ENCODE assay signal across 8 mouse cellular contexts in the genomic region with DNA sequence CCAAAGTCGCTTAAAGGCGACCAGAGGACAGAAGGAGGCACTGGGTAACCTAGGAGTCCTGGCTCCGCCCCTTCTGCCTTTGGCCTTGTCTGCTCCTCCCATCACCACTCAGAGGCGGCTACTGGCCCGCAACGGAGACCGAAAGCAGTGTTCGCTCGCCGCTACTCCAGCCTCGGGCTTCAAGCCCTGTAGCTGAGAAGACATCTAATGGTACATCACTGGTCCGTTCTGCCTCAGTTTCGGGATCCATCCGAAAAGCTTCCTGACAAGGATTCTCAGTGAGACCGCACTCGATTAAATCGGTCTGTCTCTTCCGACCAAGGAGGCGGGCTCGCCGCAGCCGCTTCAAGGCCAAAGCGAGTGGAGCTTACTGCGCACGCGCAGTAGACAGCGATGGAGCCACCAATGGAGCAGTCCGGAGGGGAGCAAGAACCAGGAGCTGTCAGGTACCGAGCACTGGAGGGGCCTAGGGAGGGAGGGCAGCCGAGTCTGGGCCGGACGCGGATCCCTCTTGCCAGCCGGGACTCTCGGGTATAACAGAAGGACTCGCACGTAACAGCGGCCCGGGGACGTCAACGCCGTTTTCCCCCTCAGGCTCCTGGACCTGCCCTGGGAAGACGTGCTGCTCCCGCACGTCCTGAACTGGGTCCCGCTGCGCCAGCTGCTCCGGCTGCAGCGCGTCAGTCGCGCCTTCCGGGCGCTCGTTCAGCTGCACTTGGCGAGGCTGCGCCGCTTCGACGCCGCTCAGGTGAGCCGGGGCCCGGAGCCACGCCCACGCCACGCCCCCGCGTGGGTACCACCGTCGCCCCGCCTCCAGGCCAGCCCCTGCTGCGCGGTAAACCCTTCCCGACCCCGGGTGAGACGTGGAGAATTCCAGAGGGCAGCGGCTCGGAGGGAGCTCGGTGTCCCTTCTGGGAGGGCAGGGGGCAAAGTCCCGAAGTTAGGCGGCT. TPM values are rescaled to one million over a fixed set of nuclear protein-coding genes. Genes with fewer than 3 reads are reported as not detected.
DNase-seq lines count a peak whose midpoint lies in the region; ATAC-seq lines count a peak whose summit lies in the region.

A gene (plus strand): TSS at position 104 of the 950 bp plus-strand sequence.

- peak; percentile 84 to 86 for DNase-seq in CD8-positive naive resting alpha-beta T cell, adult 2 months (ENCODE audit: low read depth in 2 of 2, low spot score in 2 of 2)
- peak; percentile 92 for DNase-seq in c-Kit-positive CD71-negative TER-119-negative erythroid progenitor cells, embryonic 14.5 days (ENCODE audit: low read depth)
- peak; percentile 97 for DNase-seq in forebrain, embryonic 11.5 days (ENCODE audit: low spot score)
- DNase-seq in kidney, postnatal 36 days: peak; percentile 95
- peak; percentile 95 for DNase-seq in telencephalon, adult 2 months (ENCODE audit: low read depth, low spot score)

- H3K36me3 ChIP-seq in forebrain, embryonic 11.5 days (ENCODE audit: control insufficient read depth, insufficient read depth, low read length): peaks cover 2% of the 10 kb centered on the region; the same call in 1 of the 2 replicates
- peaks cover 12% of the 10 kb centered on the region; the same call in 1 of the 2 replicates for H3K36me3 ChIP-seq in heart, embryonic 16.5 days (ENCODE audit: control insufficient read depth, insufficient read depth)
- peaks cover 20% of the 10 kb centered on the region for H3K36me3 ChIP-seq in liver, embryonic 15.5 days (replicated peaks)
- H3K36me3 ChIP-seq in neural tube, embryonic 12.5 days: peaks cover 29% of the 10 kb centered on the region

- no peaks in the 10 kb centered on the region for H3K9me3 ChIP-seq in forebrain, embryonic 11.5 days (ENCODE audit: control insufficient read depth, low read length)
- H3K9me3 ChIP-seq in heart, embryonic 16.5 days (replicated peaks; ENCODE audit: control insufficient read depth, low read length): no peaks in the 10 kb centered on the region
- no peaks in the 10 kb centered on the region for H3K9me3 ChIP-seq in liver, embryonic 15.5 days (replicated peaks)
- no peaks in the 10 kb centered on the region for H3K9me3 ChIP-seq in neural tube, embryonic 12.5 days

- peak within 1 kb of the TSS; percentile 89 for H3K27ac ChIP-seq in forebrain, embryonic 11.5 days (ENCODE audit: low read depth, low read length)
- peak within 1 kb of the TSS; percentile 91 for H3K27ac ChIP-seq in heart, embryonic 16.5 days (ENCODE audit: low read length)
- peak within 1 kb of the TSS; percentile 91 for H3K27ac ChIP-seq in liver, embryonic 15.5 days (replicated peaks)
- H3K27ac ChIP-seq in neural tube, embryonic 12.5 days: peak within 1 kb of the TSS; percentile 83

- peak; percentile 85 for ATAC-seq in forebrain, embryonic 11.5 days (replicated peaks; ENCODE audit: low FRiP score)
- peak; percentile 88 for ATAC-seq in heart, embryonic 16.5 days (replicated peaks; ENCODE audit: extremely low read depth, insufficient read depth, low FRiP score)
- peak; percentile 89 for ATAC-seq in liver, embryonic 15.5 days (ENCODE audit: insufficient read depth)
- peak; percentile 85 for ATAC-seq in neural tube, embryonic 12.5 days (ENCODE audit: low FRiP score, low read depth)

- under 1% methylated on average over 81 of the region's 81 CpGs for WGBS in forebrain, embryonic 11.5 days
- under 1% methylated on average over 81 of the region's 81 CpGs for whole genome bisulfite sequencing in heart, embryonic 16.5 days
- under 1% methylated on average over 81 of the region's 81 CpGs for WGBS in liver, embryonic 15.5 days (ENCODE audit: insufficient replicate concordance)
- under 1% methylated on average over 81 of the region's 81 CpGs for WGBS in neural tube, embryonic 12.5 days

- H3K4me1 ChIP-seq in forebrain, embryonic 11.5 days (replicated peaks; ENCODE audit: control insufficient read depth, insufficient read depth, low read length): peaks cover 20% of the 10 kb centered on the region
- H3K4me1 ChIP-seq in heart, embryonic 16.5 days (ENCODE audit: control insufficient read depth, insufficient read depth, low read length): peaks cover 15% of the 10 kb centered on the region
- H3K4me1 ChIP-seq in liver, embryonic 15.5 days (replicated peaks): peaks cover 39% of the 10 kb centered on the region
- H3K4me1 ChIP-seq in neural tube, embryonic 12.5 days: peaks cover 33% of the 10 kb centered on the region

- H3K27me3 ChIP-seq in forebrain, embryonic 11.5 days (ENCODE audit: control insufficient read depth, insufficient read depth, low read length): peaks cover 13% of the 10 kb centered on the region
- peaks cover 41% of the 10 kb centered on the region for H3K27me3 ChIP-seq in heart, embryonic 16.5 days (ENCODE audit: control insufficient read depth, insufficient read depth, low read length)
- H3K27me3 ChIP-seq in liver, embryonic 15.5 days: peaks cover 54% of the 10 kb centered on the region
- H3K27me3 ChIP-seq in neural tube, embryonic 12.5 days (replicated peaks): peaks cover 32% of the 10 kb centered on the region

- H3K4me3 ChIP-seq in forebrain, embryonic 11.5 days (ENCODE audit: low read depth, low read length): peak within 1 kb of the TSS; percentile 63
- peak within 1 kb of the TSS; percentile 78 for H3K4me3 ChIP-seq in heart, embryonic 16.5 days (ENCODE audit: low read length)
- peak within 1 kb of the TSS; percentile 83 for H3K4me3 ChIP-seq in liver, embryonic 15.5 days (replicated peaks)
- peak within 1 kb of the TSS; percentile 66 for H3K4me3 ChIP-seq in neural tube, embryonic 12.5 days

- peak within 1 kb of the TSS; percentile 75 for H3K9ac ChIP-seq in forebrain, embryonic 11.5 days (ENCODE audit: low read length)
- H3K9ac ChIP-seq in heart, embryonic 16.5 days (ENCODE audit: low read length): peak within 1 kb of the TSS; percentile 83
- H3K9ac ChIP-seq in liver, embryonic 15.5 days: peak within 1 kb of the TSS; percentile 74
- peak within 1 kb of the TSS; percentile 73 for H3K9ac ChIP-seq in neural tube, embryonic 12.5 days

- H3K4me2 ChIP-seq in forebrain, embryonic 11.5 days (ENCODE audit: low read depth, low read length, severe bottlenecking): peak within 1 kb of the TSS; percentile 100
- peak within 1 kb of the TSS; percentile 75 for H3K4me2 ChIP-seq in heart, embryonic 16.5 days (ENCODE audit: low read depth, low read length)
- peak within 1 kb of the TSS; percentile 100 for H3K4me2 ChIP-seq in liver, embryonic 15.5 days
- H3K4me2 ChIP-seq in neural tube, embryonic 12.5 days (replicated peaks): peak within 1 kb of the TSS; percentile 100

RNA-seq across cellular contexts. Expression of the gene that starts here (rescaled TPM):
- polyA plus RNA-seq in forebrain, embryonic 11.5 days (2014; fragmentation: Nextera tagmentation; extraction: Ambion mirVana): 22.5 and 25.8 TPM in 2 replicates
- 11.0 and 12.8 TPM in 2 replicates for polyA plus RNA-seq in heart, embryonic 16.5 days (2015; fragmentation: Nextera tagmentation; extraction: Ambion mirVana)
- polyA plus RNA-seq in liver, embryonic 15.5 days (2015; fragmentation: Nextera tagmentation; extraction: Ambion mirVana): 12.2 and 12.4 TPM in 2 replicates
- polyA plus RNA-seq in neural tube, embryonic 12.5 days (2016; fragmentation: Nextera tagmentation; extraction: Ambion mirVana): 26.8 and 28.2 TPM in 2 replicates

Comparison
In these comparisons a context has a peak if more than half of its experiments do, and no peak if none do; other contexts are left out.
1. Peak in every context shown above with its lines: DNase-seq, ATAC-seq, H3K4me3 ChIP-seq and H3K27ac ChIP-seq.